Mouse (Mus musculus): Measurements from ENCODE around the gene Mrps17.
"Not testable (repeated sequence)": the region's sequence is repeated elsewhere in the genome, so short reads cannot be mapped to it uniquely, and the experiment has no call there.

The Mrps17 gene

DNA sequence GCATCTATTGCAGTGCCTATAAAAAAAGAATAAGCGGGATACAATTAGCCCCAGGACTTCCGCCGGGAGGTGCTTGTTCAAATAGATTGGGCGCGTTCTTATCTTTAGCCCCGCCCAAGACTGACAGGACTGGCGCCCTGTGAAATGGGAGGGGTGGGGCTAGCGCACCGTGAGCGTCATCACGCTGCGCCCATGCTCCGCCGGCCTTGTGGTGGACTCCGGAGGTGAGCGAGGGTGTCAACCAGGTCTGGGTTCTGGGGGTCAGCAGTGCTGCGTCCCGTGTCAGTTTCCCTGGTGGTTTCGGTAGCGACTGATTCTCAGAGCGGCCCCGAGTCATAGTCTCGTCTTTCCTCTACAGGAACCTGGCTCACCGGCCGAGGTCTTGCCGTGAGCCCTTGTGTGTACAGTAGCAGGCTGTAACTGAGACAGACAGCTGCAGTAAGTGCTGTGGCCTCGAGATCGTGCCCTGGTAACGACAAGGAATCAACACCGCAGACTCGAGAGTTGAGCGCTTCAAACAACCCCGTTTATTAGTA, at the start of gene Mrps17:
Gene Mrps17, plus strand, starts transcription at position 172 of the 536 bp plus-strand sequence.
- DNase-seq (ENCODE audit: low read depth, low spot score), result peak; percentile 98

DNA sequence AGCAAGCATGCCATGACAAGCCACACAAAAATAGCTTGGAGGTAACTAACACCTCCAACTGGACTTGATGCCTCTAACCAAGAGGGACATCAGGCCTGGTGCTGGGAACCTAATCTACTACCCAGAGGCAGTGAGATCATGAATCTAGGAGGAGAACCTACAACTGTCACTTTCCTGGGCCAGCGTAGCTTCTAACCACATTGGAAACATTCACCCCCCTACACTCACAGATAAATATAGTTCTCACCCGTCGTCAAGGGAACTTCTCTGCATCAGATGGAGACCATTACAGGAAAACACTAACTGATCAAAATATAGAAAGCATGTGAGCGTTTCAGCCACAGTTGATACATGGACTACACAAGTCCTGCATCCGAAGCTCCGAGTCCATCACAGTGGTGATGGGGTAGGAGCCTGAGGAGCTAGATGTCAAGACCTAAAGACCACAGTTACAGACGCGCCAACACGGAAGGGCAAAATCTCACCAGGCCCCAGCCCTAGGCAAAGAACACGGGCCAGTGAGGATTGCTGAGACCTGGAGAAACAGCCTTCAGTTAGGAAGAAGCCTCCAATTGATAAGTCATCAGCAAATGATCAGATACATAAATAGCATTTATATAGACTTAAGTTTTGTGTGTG, 48.9 kb upstream of the Mrps17 start:
- DNase-seq (ENCODE audit: low read depth, low spot score), result peak; percentile 63

DNA sequence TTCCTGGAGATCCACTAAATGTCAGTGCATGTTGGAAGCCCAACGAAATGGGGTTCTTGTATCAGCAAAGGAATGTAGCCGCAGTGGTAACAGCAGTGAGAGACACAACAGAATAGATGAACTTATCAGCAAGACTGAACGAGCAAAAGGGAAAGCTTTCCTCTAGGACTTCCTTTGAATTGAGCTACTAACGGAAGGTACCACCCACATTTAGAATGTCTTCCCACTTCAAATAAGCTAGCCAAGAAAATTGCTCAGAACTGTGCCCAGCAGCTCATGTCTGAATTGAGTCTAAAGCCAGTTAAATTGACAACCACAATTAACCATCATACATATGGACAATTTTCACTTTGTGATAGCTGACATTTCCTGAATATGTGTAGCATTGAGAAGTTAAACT, 47.4 kb upstream of the Mrps17 start:
- DNase-seq (ENCODE audit: low read depth, low spot score), result peak; percentile 63

DNA sequence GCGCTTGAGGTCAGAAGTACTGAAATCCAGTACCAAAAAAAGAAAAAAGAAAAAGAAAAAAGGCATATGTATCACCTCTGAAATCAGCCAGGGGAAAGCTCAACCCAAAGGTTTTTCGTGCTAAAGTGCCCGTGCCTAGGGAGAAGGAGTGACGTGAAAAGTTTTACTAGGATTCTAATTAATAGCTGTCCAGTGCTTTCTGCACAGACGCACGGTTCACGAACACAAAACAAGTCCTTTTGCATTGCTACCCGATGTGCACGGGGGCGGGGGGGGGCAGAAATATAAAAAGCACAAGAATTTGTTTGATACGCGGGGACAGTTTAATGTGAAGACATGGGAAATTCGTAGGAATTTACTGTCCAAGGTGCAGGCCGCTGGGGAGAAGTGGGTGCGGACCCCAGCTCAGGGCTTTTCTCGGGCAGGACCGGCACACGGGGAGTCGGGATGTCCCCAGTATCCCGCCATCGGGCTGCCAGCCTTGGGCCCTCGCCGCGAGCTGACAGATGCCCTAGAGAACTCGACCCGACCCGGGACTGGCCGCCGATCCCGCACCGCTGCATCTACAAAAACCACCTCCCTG, 45.8 kb upstream of the Mrps17 start:
- DNase-seq (ENCODE audit: low read depth, low spot score), result peak; percentile 17

DNA sequence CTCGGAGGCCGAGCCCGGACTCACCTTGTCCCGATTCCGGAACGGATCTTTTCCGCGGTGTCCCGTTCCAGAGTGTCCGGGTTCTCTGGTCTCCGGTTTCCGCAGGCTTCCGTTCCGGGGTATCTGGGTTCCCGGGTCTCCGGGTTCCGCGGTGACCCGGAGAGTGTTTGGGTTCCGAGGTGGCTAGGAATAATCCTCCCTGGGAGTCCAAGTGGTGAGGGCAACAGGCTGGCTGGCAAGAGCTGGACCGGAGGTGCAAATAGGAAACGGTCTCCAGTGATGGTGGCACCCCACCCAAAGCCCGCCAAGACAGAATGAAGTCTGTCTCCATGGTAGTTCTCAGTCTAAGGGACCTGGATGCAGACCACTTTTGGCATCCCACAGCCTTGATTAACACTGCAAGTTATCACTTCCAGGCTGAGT, 45.2 kb upstream of the Mrps17 start, which contains the start of gene Zfp11:
Gene Zfp11, minus strand, starts transcription at position 64 of the 423 bp plus-strand sequence.
- DNase-seq (ENCODE audit: low read depth, low spot score), result peak; percentile 93

DNA sequence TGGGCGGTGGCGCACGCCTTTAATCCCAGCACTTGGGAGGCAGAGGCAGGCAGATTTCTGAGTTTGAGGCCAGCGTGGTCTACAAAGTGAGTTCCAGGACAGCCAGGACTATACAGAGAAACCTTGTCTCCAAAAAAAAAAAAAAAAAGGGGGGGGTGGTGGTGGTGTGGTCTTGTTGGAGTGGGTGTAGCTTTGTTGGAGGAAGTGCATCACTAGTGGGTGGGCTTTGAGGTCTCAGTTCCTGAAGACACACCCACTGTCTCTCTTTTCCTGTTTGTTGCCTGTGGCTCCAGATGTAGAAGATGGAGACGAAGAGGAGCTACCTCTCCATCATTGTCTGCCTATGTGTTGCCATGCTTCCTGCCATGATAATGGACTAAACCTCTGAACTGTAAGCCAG, 30.2 kb upstream of the Mrps17 start:
- DNase-seq (ENCODE audit: low read depth, low spot score), result not testable (repeated sequence)

DNA sequence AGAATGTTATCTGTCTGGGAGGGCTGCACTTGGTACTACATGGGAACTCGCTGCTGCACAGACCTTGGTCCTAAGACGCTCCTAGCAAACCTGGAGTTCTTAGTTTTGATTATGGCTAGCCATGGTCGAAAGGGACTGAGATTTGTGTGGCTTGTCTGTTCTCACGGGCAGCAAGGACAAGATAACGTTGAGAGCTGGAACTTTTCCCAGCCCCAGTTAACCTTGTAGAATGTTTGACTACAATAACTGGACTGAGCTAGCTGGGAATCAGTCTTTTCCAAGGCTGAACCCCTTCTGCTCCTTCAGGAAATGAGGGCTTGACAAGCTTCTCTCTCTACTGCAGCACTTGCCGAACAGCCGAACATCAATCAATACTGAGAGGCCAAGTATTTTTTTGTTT, 27.7 kb upstream of the Mrps17 start:
- DNase-seq (ENCODE audit: low read depth, low spot score), result no peak

DNA sequence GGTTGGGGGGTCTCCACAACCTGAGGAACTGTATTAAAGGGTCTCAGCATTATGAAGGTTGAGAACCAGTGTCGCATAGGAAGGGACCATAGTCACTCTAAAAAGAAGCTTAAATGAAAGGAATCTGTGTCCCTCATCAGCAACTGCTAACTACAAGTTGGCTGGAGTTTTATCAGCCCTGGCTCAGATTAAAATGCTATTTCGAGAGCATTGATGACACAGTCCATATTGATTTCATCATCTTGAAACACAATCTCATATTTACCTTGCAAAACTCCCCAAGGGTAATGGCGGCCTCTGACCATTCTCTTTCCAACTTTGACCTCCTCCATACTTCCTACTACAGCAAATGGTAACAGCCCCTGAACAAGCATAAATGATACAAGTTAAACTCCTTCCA, 24.8 kb upstream of the Mrps17 start:
- no peak for DNase-seq (ENCODE audit: low read depth, low spot score)

DNA sequence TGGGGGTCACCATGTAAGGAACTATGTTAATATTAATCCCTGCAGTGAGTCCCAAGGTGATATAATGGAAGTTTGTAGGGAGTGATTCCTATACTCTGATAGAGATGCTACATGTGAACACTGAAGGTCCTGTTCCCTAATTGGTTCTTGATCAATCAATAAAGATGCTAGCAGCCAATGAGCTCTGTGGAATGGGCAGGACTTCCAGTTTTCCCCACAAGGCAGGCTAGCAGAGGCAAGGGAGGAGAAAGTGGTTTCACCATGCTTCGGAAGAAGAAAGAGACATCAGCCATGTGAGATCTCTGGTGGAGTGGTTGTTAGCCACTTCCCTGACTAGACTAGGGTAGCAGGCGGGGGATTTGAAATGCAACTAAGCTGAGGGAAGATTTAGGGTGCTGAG, 14.8 kb upstream of the Mrps17 start:
- peak; percentile 15 for DNase-seq (ENCODE audit: low read depth, low spot score)

DNA sequence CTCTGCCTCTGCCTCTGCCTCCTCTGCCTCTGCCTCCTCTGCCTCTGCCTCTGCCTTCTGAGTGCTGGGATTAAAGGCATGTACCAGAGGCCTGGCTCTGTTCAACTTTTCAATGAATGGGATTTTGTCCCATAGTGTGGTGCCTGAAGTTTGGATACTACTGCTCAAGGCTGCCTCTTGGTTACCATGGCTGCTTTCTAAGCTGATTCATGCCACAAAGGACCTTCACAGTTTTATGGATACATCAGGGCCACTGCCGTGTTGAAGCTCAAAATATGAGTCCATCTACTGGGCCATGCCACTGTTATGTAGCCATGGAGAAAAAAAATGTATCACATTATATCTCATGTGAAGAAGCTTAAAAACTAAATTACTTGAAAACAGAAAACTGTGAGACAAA, 13.6 kb upstream of the Mrps17 start:
- no peak for DNase-seq (ENCODE audit: low read depth, low spot score)

DNA sequence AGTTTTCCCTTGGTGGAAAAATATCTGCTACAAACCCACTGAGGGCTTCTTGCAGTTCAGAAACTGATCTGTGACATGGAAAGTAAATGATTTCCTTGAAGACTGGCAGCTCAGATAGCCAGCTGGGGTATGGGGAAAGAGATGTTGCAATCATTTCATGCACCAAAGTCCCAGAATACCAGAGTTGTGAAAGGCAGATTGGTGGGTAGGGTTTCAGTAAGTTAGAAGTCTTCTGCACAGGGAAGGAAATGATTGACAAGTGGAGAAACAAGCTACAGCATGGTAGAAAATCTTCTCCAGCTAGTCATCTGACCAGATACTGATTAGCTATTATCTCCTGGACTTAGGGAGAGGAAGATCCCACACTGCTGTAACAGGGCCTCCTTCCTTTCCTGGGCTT, 11.9 kb upstream of the Mrps17 start:
- no peak for DNase-seq (ENCODE audit: low read depth, low spot score)

DNA sequence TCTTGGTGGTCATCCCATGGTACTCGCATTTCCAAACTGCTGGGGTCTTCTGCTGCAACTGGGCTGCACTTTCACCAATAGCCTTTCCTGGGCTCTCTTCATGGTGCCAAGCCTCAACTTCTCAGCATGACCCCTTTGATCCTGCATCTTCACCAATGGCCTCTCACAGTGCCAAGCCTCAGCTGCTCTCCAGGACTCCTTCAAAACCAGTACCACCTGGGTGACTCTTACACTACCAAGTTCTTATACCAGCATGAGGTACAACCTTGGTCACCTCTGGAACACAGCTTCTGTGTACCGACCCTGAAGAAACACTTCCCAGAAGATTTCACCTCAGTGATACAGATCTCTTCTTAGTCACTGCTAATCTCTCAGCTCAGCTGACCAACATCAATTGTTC, 6.9 kb upstream of the Mrps17 start, which contains the start of gene Sept14:
Gene Sept14, minus strand, starts transcription at position 101 of the 400 bp plus-strand sequence.
- no peak for DNase-seq (ENCODE audit: low read depth, low spot score)

DNA sequence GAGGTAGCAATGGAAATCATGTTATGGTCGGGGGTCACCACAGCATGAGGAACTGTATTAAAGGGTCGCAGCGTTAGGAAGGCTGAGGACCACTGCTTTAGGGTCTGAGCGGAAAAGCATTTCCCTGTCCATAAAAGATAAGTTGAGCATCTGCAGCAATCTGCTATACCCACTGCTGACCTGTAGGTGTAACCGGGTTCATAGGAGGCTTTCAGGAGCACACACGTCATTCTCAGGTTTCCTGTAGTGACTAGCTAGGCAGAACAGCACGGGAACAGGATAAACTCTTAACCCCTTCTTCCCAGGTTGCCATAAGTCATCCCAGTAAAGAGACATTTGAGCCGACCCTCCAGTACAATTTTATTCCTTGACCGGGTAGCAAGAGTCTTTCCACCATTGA, 1.7 kb downstream of the Mrps17 start:
- no peak for DNase-seq (ENCODE audit: low read depth, low spot score)

DNA sequence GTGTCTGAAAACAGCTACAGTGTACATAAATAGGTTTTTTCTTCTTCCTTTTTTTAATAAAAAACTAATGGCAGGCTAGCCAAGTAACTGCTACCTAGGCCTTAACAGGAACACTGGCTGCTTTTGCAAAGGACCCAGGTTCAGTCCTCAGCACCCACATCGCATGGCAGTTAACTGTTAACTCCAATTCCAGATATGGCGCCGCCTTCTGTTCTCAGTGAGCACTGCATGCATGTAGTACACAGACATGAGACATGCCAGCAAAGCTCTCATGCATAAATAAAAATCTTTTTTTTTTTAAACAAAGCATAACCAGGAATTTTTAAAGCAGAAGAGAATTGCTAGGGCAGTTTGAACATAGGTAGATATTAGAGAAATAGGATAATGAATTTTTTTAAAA, 4.9 kb downstream of the Mrps17 start:
- no peak for DNase-seq (ENCODE audit: low read depth, low spot score)

DNA sequence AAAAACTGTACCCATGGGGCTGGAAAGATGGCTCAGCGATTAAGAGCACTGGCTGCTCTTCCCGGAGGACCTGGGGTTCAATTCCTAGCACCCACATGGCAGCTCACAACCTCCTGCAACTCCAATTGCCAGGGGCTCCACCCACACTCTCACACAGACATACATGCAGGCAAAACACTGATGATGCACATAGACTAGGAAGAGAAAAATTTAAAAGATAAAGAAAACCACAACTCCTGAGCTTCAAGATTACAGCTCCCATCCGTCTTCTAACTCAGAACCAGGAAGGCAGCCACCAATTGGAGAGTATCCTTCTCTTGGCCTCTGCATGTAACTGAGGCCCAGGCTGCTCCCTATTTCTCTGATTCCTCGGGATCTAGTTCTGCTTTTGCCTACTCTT, 9.0 kb downstream of the Mrps17 start:
- DNase-seq (ENCODE audit: low read depth, low spot score), result no peak

DNA sequence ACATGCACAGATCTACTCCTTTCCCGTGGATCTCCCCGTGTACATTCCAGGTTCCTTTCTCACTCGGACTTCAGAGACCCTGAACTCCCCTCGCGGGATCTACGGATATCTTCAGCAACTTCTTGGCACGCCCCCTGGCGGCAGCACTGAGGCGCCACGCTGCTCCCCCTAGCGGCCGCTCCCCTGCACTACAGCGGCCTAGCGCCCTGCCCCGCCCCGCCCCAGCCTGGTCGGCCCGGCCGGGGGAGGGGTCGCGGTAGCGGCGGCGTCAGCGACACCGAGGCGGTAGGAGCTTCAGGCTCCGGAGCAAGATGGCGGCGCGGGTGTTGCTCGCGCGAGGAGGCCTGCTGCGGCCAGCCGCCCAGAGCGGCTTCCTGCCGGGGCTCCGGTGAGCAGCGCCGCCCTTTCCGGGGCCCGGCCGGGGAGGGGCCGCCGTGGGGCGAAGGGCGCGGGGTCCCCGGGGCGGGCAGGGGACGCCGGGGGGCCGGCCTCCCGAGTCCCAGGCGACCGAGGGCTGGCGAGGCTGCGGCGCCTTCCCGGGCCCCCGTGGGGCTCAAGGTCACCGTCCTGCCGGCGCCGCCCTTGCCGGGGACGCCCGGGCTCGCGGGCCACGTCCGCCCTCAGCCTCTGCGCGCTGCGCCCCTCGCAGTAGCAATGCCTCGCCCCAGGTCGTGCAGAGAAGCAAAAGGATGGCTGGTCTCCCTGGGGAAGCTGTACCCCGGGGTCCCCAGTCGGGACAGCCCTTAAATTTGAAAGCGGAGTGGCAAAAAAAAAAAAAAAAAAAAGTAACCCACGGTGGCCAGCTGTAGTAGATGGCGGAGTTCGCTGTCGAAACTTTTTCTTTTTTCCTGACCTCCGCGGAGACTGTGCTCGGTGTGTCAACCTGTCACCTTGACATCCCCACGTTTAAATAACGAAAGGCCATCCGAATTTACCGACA, 9.8 kb downstream of the Mrps17 start, which contains the start of gene Nipsnap2:
Gene Nipsnap2, plus strand, starts transcription at position 230 of the 940 bp plus-strand sequence.
- DNase-seq (ENCODE audit: low read depth, low spot score), result peak; percentile 92

DNA sequence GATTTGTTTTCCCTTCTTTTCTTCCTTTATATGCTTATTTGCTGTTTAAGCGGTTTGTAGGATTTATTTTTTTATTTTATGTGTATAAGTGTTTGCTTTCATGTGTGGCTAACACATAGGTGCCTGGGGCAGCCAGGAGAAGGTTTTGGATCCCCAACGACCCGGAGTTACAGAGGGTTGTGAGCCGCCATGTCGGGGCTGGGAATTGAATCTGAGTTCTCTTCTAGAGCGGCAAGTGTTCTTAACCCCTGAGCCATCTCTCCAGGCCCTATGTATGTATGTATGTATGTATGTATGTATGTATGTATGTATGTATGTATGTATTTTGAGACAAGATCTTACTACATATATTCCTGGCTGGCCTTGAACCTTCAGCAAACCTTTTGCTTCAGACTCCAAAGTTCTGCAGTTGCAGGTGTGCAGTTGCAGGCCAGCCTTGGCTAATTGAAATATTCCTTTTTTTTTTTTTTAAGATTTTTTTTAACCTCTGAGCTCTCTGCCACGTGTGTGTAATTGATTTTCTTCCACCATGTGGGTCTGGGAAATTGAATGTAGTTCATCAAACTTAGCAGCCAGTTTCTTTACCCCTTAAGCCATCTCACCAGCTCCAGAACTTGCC, 10.6 kb downstream of the Mrps17 start:
- DNase-seq (ENCODE audit: low read depth, low spot score), result peak; percentile 19

DNA sequence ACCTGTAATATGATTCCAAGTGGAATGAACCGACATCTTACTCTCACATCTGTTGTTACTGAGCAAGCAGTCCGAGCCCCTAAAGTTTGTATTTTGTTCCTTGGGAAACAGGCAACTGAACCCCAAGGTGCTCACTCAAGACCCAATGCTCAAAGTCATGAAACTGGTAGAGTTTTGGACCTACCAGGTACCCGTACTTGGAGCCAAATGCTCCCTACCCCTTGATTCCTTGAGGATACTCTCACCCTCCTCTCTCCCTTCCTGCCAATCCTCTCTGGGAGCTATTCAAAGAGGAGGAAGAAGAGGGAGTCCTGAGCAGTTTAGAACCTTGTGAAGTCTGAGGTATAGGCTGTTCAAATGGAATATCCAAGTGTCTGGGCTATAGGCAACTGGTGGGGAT, 11.5 kb downstream of the Mrps17 start:
- no peak for DNase-seq (ENCODE audit: low read depth, low spot score)

DNA sequence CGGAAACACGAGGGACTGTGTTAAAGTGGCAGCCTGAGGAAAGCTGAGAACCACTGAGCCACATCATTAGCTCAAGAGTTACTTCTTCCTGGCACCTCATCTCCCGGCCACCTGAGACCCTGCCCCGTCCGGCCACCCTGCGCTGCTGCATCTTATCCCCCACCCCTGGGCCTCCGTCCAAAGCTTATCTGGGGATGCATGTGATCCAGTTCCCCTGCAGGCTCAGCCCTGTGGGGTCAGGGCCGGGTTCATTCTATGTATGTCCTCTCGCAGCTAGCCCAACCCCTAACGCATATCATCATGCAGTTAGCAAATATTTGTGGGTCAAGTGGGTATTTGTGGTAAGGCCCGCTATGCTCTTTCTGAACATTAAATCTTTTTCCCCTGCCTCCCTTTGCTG, 14.0 kb downstream of the Mrps17 start:
- no peak for DNase-seq (ENCODE audit: low read depth, low spot score)

DNA sequence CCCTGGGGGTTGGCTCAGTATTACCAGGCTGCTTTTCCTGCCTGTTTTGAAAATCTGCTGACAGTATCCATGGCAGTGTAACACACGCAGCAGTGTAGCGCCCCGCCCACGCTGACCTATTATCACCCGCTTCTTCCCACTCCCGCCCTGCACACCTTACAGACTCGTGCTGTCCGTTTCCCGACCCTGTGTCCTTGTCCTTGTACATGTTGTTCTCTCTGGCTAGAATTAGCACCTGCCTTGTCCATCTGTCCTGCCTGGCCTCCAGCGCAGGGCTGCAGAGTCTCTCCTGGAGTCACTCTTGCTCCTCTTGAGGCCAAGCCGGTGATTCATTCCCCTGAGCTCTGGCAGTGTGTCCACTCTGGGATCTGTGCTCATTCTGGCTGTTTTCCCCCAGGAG, 15.0 kb downstream of the Mrps17 start:
- DNase-seq (ENCODE audit: low read depth, low spot score), result peak; percentile 95

DNA sequence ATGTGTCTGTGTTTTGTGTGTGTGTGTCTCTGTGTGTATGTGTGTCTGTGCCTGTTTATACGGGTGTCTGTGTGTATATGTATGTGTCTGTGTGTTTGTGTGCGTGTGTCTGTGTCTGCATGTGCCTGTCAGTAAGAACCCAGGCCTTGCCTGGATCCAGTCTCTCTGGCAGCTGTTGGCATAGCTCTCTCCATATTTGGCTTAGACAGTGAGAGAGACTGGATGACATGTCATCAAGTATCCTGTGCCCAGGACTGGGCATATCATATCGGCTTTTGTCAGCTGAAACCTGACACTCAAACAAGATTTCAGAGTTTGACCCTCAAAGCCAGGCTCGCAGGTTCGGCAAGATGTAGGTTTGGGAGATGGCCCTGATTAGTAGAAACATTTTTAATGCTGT, 15.7 kb downstream of the Mrps17 start:
- peak; percentile 28 for DNase-seq (ENCODE audit: low read depth, low spot score)

DNA sequence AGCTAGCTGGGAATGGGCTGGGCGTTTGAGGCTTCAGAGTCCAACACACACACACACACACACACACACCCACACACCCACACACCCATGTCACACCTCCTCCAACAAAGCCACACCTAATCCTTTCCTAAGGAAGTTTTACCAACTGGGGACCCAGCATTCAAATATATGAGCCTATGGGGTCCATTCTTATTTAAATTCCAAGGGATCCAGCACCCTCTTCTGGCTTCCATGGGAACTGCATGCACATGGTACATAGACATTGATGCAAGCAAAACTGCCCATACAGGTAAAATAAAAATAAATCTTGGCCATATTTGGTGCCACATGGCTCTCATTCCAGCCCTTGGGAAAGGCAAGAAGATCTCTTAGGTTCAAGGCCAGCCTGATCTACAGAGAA, 25.7 kb downstream of the Mrps17 start:
- peak; percentile 60 for DNase-seq (ENCODE audit: low read depth, low spot score)
